Mouse (Mus musculus): ENCODE results near the gene Hils1. TPM values are rescaled to one million over a fixed set of nuclear protein-coding genes. Genes with fewer than 3 reads are reported as not detected.

The Hils1 gene
- not detected for total RNA-seq (2021)

- DNase-seq (ENCODE audit: low spot score in 2 of 2), result no peak
- intact Hi-C loops (cut with DNase I), result loop anchor here (10.0 kb wide), 1 partner anchor 233 kb away; no protein-coding TSS in a partner anchor
These were observed at the start of gene Hils1 for GRCm38 (mm10) chr11:94967419-94967818. Gene Hils1, plus strand, starts transcription at chr11:94967593.

GRCm38 (mm10) chr11:94917717-94918116 lies 49.7 kb upstream of the Hils1 start:
- no peak for DNase-seq (ENCODE audit: low spot score in 2 of 2)
- intact Hi-C loops (cut with DNase I), result no loop called here

- intact Hi-C loops (cut with DNase I), result no loop called here
- DNase-seq (ENCODE audit: low spot score in 2 of 2), result no peak
These were observed 46.4 kb upstream of the Hils1 start for GRCm38 (mm10) chr11:94920996-94921401.

- intact Hi-C loops (cut with DNase I), result no loop called here
These were observed 42.4 kb upstream of the Hils1 start for GRCm38 (mm10) chr11:94924977-94925376.

GRCm38 (mm10) chr11:94926431-94926830 lies 41.0 kb upstream of the Hils1 start:
- intact Hi-C loops (cut with DNase I), result no loop called here
- DNase-seq (ENCODE audit: low spot score in 2 of 2), result no peak

More at GRCm38 (mm10) chr11:94924977-94925376, 42.4 kb upstream of the Hils1 start:
- DNase-seq (ENCODE audit: low spot score in 2 of 2), result no peak

GRCm38 (mm10) chr11:94927771-94928291 lies 39.6 kb upstream of the Hils1 start:
- no peak for DNase-seq (ENCODE audit: low spot score in 2 of 2)
- intact Hi-C loops (cut with DNase I), result no loop called here

- peak in 1 of 2 experiments; percentile 31 for DNase-seq (ENCODE audit: low spot score in 2 of 2)
- intact Hi-C loops (cut with DNase I), result no loop called here
These were observed 38.6 kb upstream of the Hils1 start for GRCm38 (mm10) chr11:94928820-94929219.

- intact Hi-C loops (cut with DNase I), result no loop called here
- DNase-seq (ENCODE audit: low spot score in 2 of 2), result no peak
These were observed 37.8 kb upstream of the Hils1 start for GRCm38 (mm10) chr11:94929599-94929998.

- DNase-seq (ENCODE audit: low spot score in 2 of 2), result no peak
- intact Hi-C loops (cut with DNase I), result no loop called here
These were observed 37.2 kb upstream of the Hils1 start for GRCm38 (mm10) chr11:94930151-94930550.

- no peak for DNase-seq (ENCODE audit: low spot score in 2 of 2)
- intact Hi-C loops (cut with DNase I), result no loop called here
These were observed 33.8 kb upstream of the Hils1 start for GRCm38 (mm10) chr11:94933584-94933983.

GRCm38 (mm10) chr11:94934526-94934925 lies 32.9 kb upstream of the Hils1 start:
- DNase-seq (ENCODE audit: low spot score in 2 of 2), result no peak
- intact Hi-C loops (cut with DNase I), result no loop called here

GRCm38 (mm10) chr11:94936045-94936444 lies 31.3 kb upstream of the Hils1 start, which contains the start of gene Col1a1:
Gene Col1a1, plus strand, starts transcription at chr11:94936224.
- DNase-seq (ENCODE audit: low spot score in 2 of 2), result no peak

GRCm38 (mm10) chr11:94936851-94937295 lies 30.5 kb upstream of the Hils1 start:
- intact Hi-C loops (cut with DNase I), result loop anchor here (1.0 to 5.0 kb wide), 5 partner anchors 71 to 206 kb away; partner anchors contain the start of gene Pdk2
- DNase-seq (ENCODE audit: low spot score in 2 of 2), result peak; percentile 85 to 90

More at GRCm38 (mm10) chr11:94936045-94936444, 31.3 kb upstream of the Hils1 start, which contains the start of gene Col1a1:
- intact Hi-C loops (cut with DNase I), result loop anchor here (2.0 to 5.0 kb wide), 3 partner anchors 106 to 205 kb away; partner anchors contain the start of gene Pdk2

GRCm38 (mm10) chr11:94937335-94937781 lies 30.0 kb upstream of the Hils1 start:
- intact Hi-C loops (cut with DNase I), result loop anchor here (1.0 to 5.0 kb wide), 5 partner anchors 71 to 207 kb away; partner anchors contain the start of gene Pdk2

GRCm38 (mm10) chr11:94937787-94938186 lies 29.6 kb upstream of the Hils1 start:
- intact Hi-C loops (cut with DNase I), result loop anchor here (1.0 to 5.0 kb wide), 6 partner anchors 71 to 207 kb away; partner anchors contain the start of gene Pdk2
- DNase-seq (ENCODE audit: low spot score in 2 of 2), result no peak

More at GRCm38 (mm10) chr11:94937335-94937781, 30.0 kb upstream of the Hils1 start:
- DNase-seq (ENCODE audit: low spot score in 2 of 2), result peak; percentile 57 to 88

- no peak for DNase-seq (ENCODE audit: low spot score in 2 of 2)
- intact Hi-C loops (cut with DNase I), result loop anchor here (2.0 to 5.0 kb wide), 2 partner anchors 104 to 167 kb away; partner anchors contain the start of gene Pdk2
These were observed 29.1 kb upstream of the Hils1 start for GRCm38 (mm10) chr11:94938296-94938695.

- peak; percentile 67 to 70 for DNase-seq (ENCODE audit: low spot score in 2 of 2)
- intact Hi-C loops (cut with DNase I), result loop anchor here (1.0 to 5.0 kb wide), 3 partner anchors 31 to 166 kb away; partner anchors contain the start of gene Pdk2
These were observed 28.1 kb upstream of the Hils1 start for GRCm38 (mm10) chr11:94939280-94939679.

- DNase-seq (ENCODE audit: low spot score in 2 of 2), result no peak
- intact Hi-C loops (cut with DNase I), result no loop called here
These were observed 26.3 kb upstream of the Hils1 start for GRCm38 (mm10) chr11:94941121-94941520.

- DNase-seq (ENCODE audit: low spot score in 2 of 2), result no peak
- intact Hi-C loops (cut with DNase I), result no loop called here
These were observed 25.6 kb upstream of the Hils1 start for GRCm38 (mm10) chr11:94941776-94942175.

- peak in 1 of 2 experiments; percentile 48 for DNase-seq (ENCODE audit: low spot score in 2 of 2)
- intact Hi-C loops (cut with DNase I), result no loop called here
These were observed 24.9 kb upstream of the Hils1 start for GRCm38 (mm10) chr11:94942282-94943023.
